Mouse (Mus musculus): ENCODE measurements at regions not wholly inside any gene's neighbourhood (a gene's known extent, or its start where the extent isn't known, plus 50 kb on each side); places are given as distances from the start of the nearest gene placed in this dataset.

DNA sequence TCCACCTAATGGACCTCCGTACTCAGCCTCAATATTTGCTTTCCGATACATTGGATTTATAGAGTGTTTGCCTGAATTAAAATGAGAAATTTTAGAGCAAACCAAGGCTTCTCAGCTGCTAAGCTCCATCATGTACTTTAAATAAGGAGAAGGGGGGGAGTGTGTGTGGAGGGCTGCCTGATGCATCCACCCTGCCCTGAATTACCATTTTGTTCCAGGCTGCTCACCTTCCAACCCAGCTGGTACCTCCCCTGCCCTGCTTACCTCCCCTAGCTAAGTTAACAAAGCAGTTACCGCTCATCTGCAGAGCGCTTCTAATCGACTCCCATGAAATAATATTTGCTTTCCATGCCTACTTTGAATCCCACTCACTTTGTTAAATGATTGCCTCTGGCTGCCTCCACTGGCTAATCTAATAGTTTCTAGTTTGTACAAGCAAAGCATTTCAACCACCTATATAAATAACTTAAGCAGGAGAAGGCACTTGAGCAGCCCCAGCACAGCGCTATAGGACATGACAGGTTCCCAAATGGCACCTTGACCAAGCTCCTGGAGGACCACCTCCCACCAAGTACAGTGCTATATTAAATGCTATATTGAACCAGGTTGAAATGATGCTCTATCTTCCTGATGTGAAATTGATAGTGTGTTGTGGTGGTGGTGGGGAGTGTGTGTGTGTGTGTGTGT lies 449.0 kb downstream of the Gm826 start:
- 57% methylated on average over 6 of the region's 6 CpGs for WGBS
- Histone ChIP-seq H3K36me3 (ENCODE audit: control insufficient read depth, insufficient read depth) (no peaks in the 10 kb centered on the region), H3K27me3 (replicated peaks; ENCODE audit: control insufficient read depth, insufficient read depth, low read length) (no peaks in the 10 kb centered on the region), H3K9me3 (ENCODE audit: control insufficient read depth) (no peaks in the 10 kb centered on the region), H3K4me3 (ENCODE audit: low read depth, low read length) (no peak overlapping the region), H3K27ac (ENCODE audit: low read depth, low read length) (no peak overlapping the region), H3K4me2 (replicated peaks; ENCODE audit: low read depth) (no peak overlapping the region), H3K9ac (ENCODE audit: low read depth, low read length) (no peak overlapping the region), H3K4me1 (replicated peaks; ENCODE audit: control insufficient read depth, insufficient read depth, low read length) (no peaks in the 10 kb centered on the region)
- TF ChIP-seq CTCF (IDR thresholded peaks at IDR 0.05; ENCODE audit: low read depth) = no peak
- no peak for ATAC-seq

DNA sequence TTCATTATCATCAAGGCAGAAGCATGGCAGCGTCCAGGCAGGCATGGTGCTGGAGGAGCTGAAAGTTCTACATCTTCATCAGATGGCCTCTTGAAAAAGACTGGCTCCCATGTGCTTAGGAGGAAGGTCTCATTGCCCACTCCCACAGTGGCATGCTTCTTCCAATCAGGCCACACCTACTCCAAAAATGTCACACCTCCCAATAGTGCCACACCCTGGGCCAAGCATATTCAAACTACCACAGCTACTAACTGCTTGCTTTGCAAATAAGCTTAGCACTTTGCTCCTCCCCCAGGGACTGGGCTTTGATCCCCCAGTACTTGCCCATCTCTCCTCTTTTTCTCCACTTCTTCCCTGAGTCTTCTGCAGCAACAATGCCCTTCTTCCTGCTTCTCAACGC lies 467.0 kb downstream of the Gm826 start:
- ATAC-seq = no peak
- no peak for TF ChIP-seq CTCF (IDR thresholded peaks at IDR 0.05; ENCODE audit: low read depth)
- H3K4me3 ChIP-seq (ENCODE audit: low read depth, low read length) = no peak overlapping the region
- no peak overlapping the region for H3K9ac ChIP-seq (ENCODE audit: low read depth, low read length)
- no peak overlapping the region for H3K27ac ChIP-seq (ENCODE audit: low read depth, low read length)
- no peaks in the 10 kb centered on the region for H3K9me3 ChIP-seq (ENCODE audit: control insufficient read depth)
- no peaks in the 10 kb centered on the region for H3K4me1 ChIP-seq (replicated peaks; ENCODE audit: control insufficient read depth, insufficient read depth, low read length)
- no peaks in the 10 kb centered on the region for H3K36me3 ChIP-seq (ENCODE audit: control insufficient read depth, insufficient read depth)
- WGBS = 48% methylated on average over 2 of the region's 2 CpGs
- no peaks in the 10 kb centered on the region for H3K27me3 ChIP-seq (replicated peaks; ENCODE audit: control insufficient read depth, insufficient read depth, low read length)
- H3K4me2 ChIP-seq (replicated peaks; ENCODE audit: low read depth) = no peak overlapping the region

DNA sequence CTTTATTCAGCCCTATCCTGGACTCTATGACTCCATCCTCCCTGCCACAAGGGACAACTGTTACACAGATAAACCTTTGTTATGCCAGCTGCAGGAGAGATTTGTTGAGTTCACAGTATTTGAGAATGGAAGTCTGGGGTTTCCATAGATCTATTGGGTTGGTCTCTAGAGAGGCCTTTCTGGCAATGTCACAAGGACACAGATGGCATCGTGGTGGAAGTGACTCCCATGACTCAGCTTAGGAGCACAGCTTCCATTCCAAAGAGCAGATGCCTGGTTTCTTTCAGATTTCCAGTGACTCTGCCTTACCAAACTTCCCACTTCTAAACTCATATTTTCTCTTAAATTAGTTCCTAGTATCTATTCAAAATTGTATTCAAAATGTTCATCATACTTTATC lies 467.6 kb downstream of the Gm826 start:
- Histone ChIP-seq H3K4me3 (ENCODE audit: low read depth, low read length) (no peak overlapping the region), H3K4me1 (replicated peaks; ENCODE audit: control insufficient read depth, insufficient read depth, low read length) (no peaks in the 10 kb centered on the region), H3K4me2 (replicated peaks; ENCODE audit: low read depth) (no peak overlapping the region), H3K27me3 (replicated peaks; ENCODE audit: control insufficient read depth, insufficient read depth, low read length) (no peaks in the 10 kb centered on the region), H3K9ac (ENCODE audit: low read depth, low read length) (no peak overlapping the region), H3K36me3 (ENCODE audit: control insufficient read depth, insufficient read depth) (no peaks in the 10 kb centered on the region), H3K27ac (ENCODE audit: low read depth, low read length) (no peak overlapping the region), H3K9me3 (ENCODE audit: control insufficient read depth) (no peaks in the 10 kb centered on the region)
- 89% methylated on average over 1 of the region's 1 CpGs for WGBS
- ATAC-seq = no peak
- TF ChIP-seq CTCF (IDR thresholded peaks at IDR 0.05; ENCODE audit: low read depth) = no peak

DNA sequence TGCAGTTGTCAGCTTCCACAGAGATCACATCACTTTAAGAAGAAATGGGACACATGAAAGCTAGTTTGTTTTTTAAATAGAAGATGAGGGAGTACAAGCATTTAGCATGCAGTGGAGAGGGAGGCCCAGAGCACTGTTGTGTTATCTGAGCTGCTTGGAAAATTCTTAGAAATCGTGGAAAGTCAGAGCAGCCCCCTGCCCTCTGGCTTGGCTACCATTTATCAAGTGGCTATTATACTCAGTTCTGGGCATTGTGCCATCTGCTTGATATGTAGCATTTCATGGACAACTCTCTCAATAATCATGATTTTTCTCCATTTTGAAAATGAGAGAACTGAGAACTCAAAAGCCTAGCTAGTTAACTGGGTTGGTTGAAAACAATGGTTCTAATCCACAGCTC lies 470.8 kb downstream of the Gm826 start:
- no peak for ATAC-seq

DNA sequence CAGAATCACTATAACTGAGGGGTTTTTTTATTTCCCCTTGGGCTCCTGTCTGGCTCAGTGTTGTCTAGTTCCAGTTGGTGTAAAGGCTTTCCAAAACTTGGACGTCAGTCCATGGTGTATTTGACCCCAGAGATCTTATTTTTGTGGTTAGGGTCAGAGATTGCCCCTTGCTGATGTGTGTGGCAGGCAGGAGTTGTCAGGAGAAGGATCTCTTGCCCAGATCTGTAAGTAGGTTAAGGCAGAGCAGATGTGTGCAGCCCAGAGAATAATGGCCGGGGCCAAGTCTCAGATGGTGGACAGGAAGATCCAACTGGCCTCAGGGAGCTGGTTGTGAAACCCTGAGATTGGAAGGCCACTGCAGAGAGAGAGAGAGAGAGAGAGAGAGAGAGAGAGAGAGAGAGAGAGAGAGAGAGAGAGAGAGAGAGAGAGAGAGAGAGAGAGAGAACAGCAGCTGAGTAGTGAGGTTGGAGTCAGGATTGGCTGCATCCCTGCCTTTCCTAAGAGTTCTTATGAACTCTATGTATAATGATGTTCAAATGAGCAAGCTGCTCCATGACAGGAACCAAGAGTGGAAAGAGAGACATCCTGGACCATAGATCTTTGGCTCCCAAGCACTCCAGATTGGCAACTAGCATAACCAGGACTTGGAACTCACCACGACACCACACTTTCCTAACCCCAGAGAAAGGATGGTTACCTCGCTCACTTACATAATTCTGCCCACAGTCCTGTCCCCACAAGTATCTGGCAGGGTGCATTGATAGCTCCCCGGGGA lies 479.9 kb downstream of the Gm826 start:
- no peak for ATAC-seq
- WGBS = 89% methylated on average over 5 of the region's 5 CpGs
- Histone ChIP-seq H3K27me3 (replicated peaks; ENCODE audit: control insufficient read depth, insufficient read depth, low read length) (no peaks in the 10 kb centered on the region), H3K36me3 (ENCODE audit: control insufficient read depth, insufficient read depth) (no peaks in the 10 kb centered on the region), H3K27ac (ENCODE audit: low read depth, low read length) (no peak overlapping the region), H3K4me3 (ENCODE audit: low read depth, low read length) (no peak overlapping the region), H3K9me3 (ENCODE audit: control insufficient read depth) (no peaks in the 10 kb centered on the region), H3K9ac (ENCODE audit: low read depth, low read length) (no peak overlapping the region), H3K4me2 (replicated peaks; ENCODE audit: low read depth) (no peak overlapping the region), H3K4me1 (replicated peaks; ENCODE audit: control insufficient read depth, insufficient read depth, low read length) (no peaks in the 10 kb centered on the region)
- TF ChIP-seq CTCF (IDR thresholded peaks at IDR 0.05; ENCODE audit: low read depth) = no peak

More for the DNA sequence above, 470.8 kb downstream of the Gm826 start:
- WGBS = 43% methylated on average over 1 of the region's 1 CpGs
- H3K27ac ChIP-seq (ENCODE audit: low read depth, low read length) = no peak overlapping the region
- no peaks in the 10 kb centered on the region for H3K27me3 ChIP-seq (replicated peaks; ENCODE audit: control insufficient read depth, insufficient read depth, low read length)
- no peak overlapping the region for H3K4me3 ChIP-seq (ENCODE audit: low read depth, low read length)
- H3K4me1 ChIP-seq (replicated peaks; ENCODE audit: control insufficient read depth, insufficient read depth, low read length) = no peaks in the 10 kb centered on the region
- no peak for TF ChIP-seq CTCF (IDR thresholded peaks at IDR 0.05; ENCODE audit: low read depth)
- H3K9me3 ChIP-seq (ENCODE audit: control insufficient read depth) = no peaks in the 10 kb centered on the region
- no peak overlapping the region for H3K9ac ChIP-seq (ENCODE audit: low read depth, low read length)
- no peaks in the 10 kb centered on the region for H3K36me3 ChIP-seq (ENCODE audit: control insufficient read depth, insufficient read depth)
- no peak overlapping the region for H3K4me2 ChIP-seq (replicated peaks; ENCODE audit: low read depth)

DNA sequence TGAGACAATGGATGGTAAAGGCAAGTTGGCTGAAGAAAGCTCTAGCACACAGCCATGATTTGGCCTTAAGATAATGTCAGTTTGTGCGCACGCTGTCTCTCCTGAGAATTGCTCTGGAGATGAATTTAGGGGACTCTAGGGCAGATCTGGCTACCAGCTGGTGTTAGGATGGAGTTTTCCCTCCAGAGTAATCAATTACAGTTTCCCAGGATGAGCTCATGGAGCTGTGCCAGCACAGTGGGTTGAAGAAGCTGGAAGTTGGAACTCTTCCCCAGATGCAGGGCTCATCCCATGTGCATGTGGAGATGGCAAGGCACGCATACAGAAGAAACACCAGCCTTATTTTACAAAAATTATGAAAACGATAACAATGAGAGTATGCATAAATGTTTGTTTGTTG lies 481.0 kb downstream of the Gm826 start:
- Histone ChIP-seq H3K9me3 (ENCODE audit: control insufficient read depth) (no peaks in the 10 kb centered on the region), H3K9ac (ENCODE audit: low read depth, low read length) (no peak overlapping the region), H3K27ac (ENCODE audit: low read depth, low read length) (no peak overlapping the region), H3K4me1 (replicated peaks; ENCODE audit: control insufficient read depth, insufficient read depth, low read length) (no peaks in the 10 kb centered on the region), H3K4me2 (replicated peaks; ENCODE audit: low read depth) (no peak overlapping the region), H3K36me3 (ENCODE audit: control insufficient read depth, insufficient read depth) (no peaks in the 10 kb centered on the region), H3K4me3 (ENCODE audit: low read depth, low read length) (no peak overlapping the region), H3K27me3 (replicated peaks; ENCODE audit: control insufficient read depth, insufficient read depth, low read length) (no peaks in the 10 kb centered on the region)
- TF ChIP-seq CTCF (IDR thresholded peaks at IDR 0.05; ENCODE audit: low read depth) = no peak
- 73% methylated on average over 4 of the region's 4 CpGs for WGBS
- ATAC-seq = no peak

Measured in intestine, postnatal 0 days (tissue).